Comparison of ENCODE assay signal across 8 mouse cellular contexts in the genomic region with DNA sequence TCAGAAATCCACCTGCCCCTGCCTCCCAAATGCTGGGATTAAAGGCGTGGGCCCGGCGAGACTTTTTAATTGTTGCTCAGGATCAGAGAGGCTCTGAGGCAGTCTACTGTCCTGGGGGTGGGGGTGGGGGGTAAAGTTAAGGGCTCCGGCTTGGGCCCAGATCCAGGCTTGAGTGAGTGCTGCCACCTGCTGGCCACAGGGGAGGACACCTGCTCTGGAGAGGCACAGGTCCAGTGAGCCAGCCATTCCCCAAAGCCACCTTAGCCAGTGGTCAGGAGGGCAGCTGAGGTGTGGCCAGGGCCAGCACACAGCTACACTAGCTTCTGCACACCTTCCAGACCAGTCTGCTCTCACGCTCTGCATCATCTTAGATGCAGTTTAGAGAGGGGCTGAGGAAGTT. TPM values are rescaled to one million over a fixed set of nuclear protein-coding genes. Genes with fewer than 3 reads are reported as not detected.
A peak's percentile ranks its signal among the peaks of the same experiment; 100 is the strongest.
DNase-seq lines count a peak whose midpoint lies in the region; ATAC-seq and TF ChIP-seq lines count a peak whose summit lies in the region.

No protein-coding gene starts in this region.

- DNase-seq in CD4-positive, CD25-positive, alpha-beta regulatory T cell, adult 2 months (ENCODE audit: low read depth, low spot score) = peak; percentile 80
- peak; percentile 61 for DNase-seq in cerebellum, adult 11-12 months
- peak; percentile 37 for DNase-seq in liver, adult 2 months (ENCODE audit: extremely low read depth, low read depth, low spot score)
- peak; percentile 73 for DNase-seq in midbrain, postnatal 0 days (ENCODE audit: low spot score)
- peak; percentile 44 to 72 for DNase-seq in spleen, postnatal 14 days (ENCODE audit: low spot score in 2 of 2)

- H3K4me3 ChIP-seq in forebrain, embryonic 16.5 days (replicated peaks; ENCODE audit: low read length) = no peak overlapping the region
- no peak overlapping the region for H3K4me3 ChIP-seq in hindbrain, embryonic 16.5 days (ENCODE audit: low read length)
- no peak overlapping the region for H3K4me3 ChIP-seq in liver, adult 2 months (ENCODE audit: insufficient read depth, low read depth, low read length)
- H3K4me3 ChIP-seq in midbrain, postnatal 0 days (ENCODE audit: low read depth, low read length) = no peak overlapping the region

- peaks cover 17% of the 10 kb centered on the region for H3K4me1 ChIP-seq in forebrain, embryonic 16.5 days (replicated peaks; ENCODE audit: control insufficient read depth, insufficient read depth, low read length)
- H3K4me1 ChIP-seq in hindbrain, embryonic 16.5 days (ENCODE audit: control insufficient read depth, insufficient read depth, low read depth, low read length) = peaks cover 28% of the 10 kb centered on the region
- H3K4me1 ChIP-seq in liver, adult 2 months (ENCODE audit: control insufficient read depth, insufficient read depth, low read length) = no peaks in the 10 kb centered on the region
- peaks cover 11% of the 10 kb centered on the region for H3K4me1 ChIP-seq in midbrain, postnatal 0 days (ENCODE audit: insufficient read depth, low read length)

- no peak overlapping the region for H3K27ac ChIP-seq in forebrain, embryonic 16.5 days (ENCODE audit: low read length)
- H3K27ac ChIP-seq in hindbrain, embryonic 16.5 days (ENCODE audit: low read depth, low read length) = no peak overlapping the region
- H3K27ac ChIP-seq in liver, adult 2 months (replicated peaks; ENCODE audit: insufficient read depth, low read depth, low read length) = no peak overlapping the region
- no peak overlapping the region for H3K27ac ChIP-seq in midbrain, postnatal 0 days (ENCODE audit: low read depth, low read length)

- H3K9ac ChIP-seq in forebrain, embryonic 16.5 days (replicated peaks; ENCODE audit: low read depth, low read length) = no peak overlapping the region
- no peak overlapping the region for H3K9ac ChIP-seq in hindbrain, embryonic 16.5 days (ENCODE audit: low read depth, low read length)
- H3K9ac ChIP-seq in liver, adult 2 months (ENCODE audit: low read depth, low read length) = no peak overlapping the region
- H3K9ac ChIP-seq in midbrain, postnatal 0 days (replicated peaks; ENCODE audit: low read length, poor library complexity, severe bottlenecking) = no peak overlapping the region

- ATAC-seq in CD4-positive, CD25-positive, alpha-beta regulatory T cell, adult 4 months = no peak
- ATAC-seq in forebrain, embryonic 16.5 days = 0 out of 2 replicates have a peak, but pooled peaks have one; percentile 16
- peak; percentile 40; the same call in 1 of the 2 replicates for ATAC-seq in hindbrain, embryonic 16.5 days
- peak; percentile 49; the same call in 1 of the 2 replicates for ATAC-seq in midbrain, postnatal 0 days (ENCODE audit: low FRiP score)

- H3K4me2 ChIP-seq in forebrain, embryonic 16.5 days (ENCODE audit: low read length) = no peak overlapping the region
- H3K4me2 ChIP-seq in hindbrain, embryonic 16.5 days (ENCODE audit: low read length) = no peak overlapping the region
- no peak overlapping the region for H3K4me2 ChIP-seq in midbrain, postnatal 0 days (ENCODE audit: low read depth, low read length, poor library complexity, severe bottlenecking)

- H3K27me3 ChIP-seq in forebrain, embryonic 16.5 days (replicated peaks; ENCODE audit: control insufficient read depth, insufficient read depth, low read length) = peaks cover 16% of the 10 kb centered on the region
- H3K27me3 ChIP-seq in hindbrain, embryonic 16.5 days (replicated peaks; ENCODE audit: control insufficient read depth, insufficient read depth, low read length) = peaks cover 8% of the 10 kb centered on the region; the same call in 1 of the 2 replicates
- peaks cover 5% of the 10 kb centered on the region for H3K27me3 ChIP-seq in liver, adult 2 months (ENCODE audit: control insufficient read depth, insufficient read depth, low read length)
- H3K27me3 ChIP-seq in midbrain, postnatal 0 days (ENCODE audit: insufficient read depth, low read length) = peaks cover 8% of the 10 kb centered on the region

- peak; percentile 97 for TF ChIP-seq CTCF in liver, adult 2 months (IDR thresholded peaks at IDR 0.05; ENCODE audit: low read depth, low read length)
- TF ChIP-seq CTCF in midbrain, postnatal 0 days (IDR thresholded peaks at IDR 0.05) = peak; percentile 86

- TF ChIP-seq POLR2A in liver, adult 2 months (IDR thresholded peaks at IDR 0.05; ENCODE audit: extremely low read depth, insufficient read depth, low read length) = no peak

- H3K9me3 ChIP-seq in forebrain, embryonic 16.5 days (ENCODE audit: control insufficient read depth, low read length) = no peaks in the 10 kb centered on the region
- no peaks in the 10 kb centered on the region for H3K9me3 ChIP-seq in hindbrain, embryonic 16.5 days (ENCODE audit: control insufficient read depth, low read length)
- H3K9me3 ChIP-seq in midbrain, postnatal 0 days (ENCODE audit: low read length) = no peaks in the 10 kb centered on the region

- 5% methylated on average over 5 of the region's 5 CpGs for WGBS in forebrain, embryonic 16.5 days
- WGBS in hindbrain, embryonic 16.5 days = 10% methylated on average over 5 of the region's 5 CpGs
- WGBS in liver, adult 2 months = 17% methylated on average over 5 of the region's 5 CpGs
- WGBS in midbrain, postnatal 0 days = 9% methylated on average over 5 of the region's 5 CpGs

- H3K36me3 ChIP-seq in forebrain, embryonic 16.5 days (ENCODE audit: control insufficient read depth, insufficient read depth) = peaks cover 20% of the 10 kb centered on the region
- H3K36me3 ChIP-seq in hindbrain, embryonic 16.5 days (ENCODE audit: control insufficient read depth, insufficient read depth, low read length) = peaks cover 10% of the 10 kb centered on the region
- H3K36me3 ChIP-seq in liver, adult 2 months (ENCODE audit: control insufficient read depth, insufficient read depth, low read length) = peaks cover 2% of the 10 kb centered on the region; the same call in 1 of the 2 replicates
- peaks cover 38% of the 10 kb centered on the region for H3K36me3 ChIP-seq in midbrain, postnatal 0 days (ENCODE audit: insufficient read depth, low read length)

- H3K79me2 ChIP-seq in liver, adult 2 months (ENCODE audit: control insufficient read depth, insufficient read depth, low read length) = no peaks in the 10 kb centered on the region

RNA-seq across cellular contexts. Expression of a gene that starts 35.0 kb away (rescaled TPM):
- polyA plus RNA-seq in CD4-positive, CD25-positive, alpha-beta regulatory T cell, adult 4 months (2017; shearing (Covaris generic)) = 100 to 1,000 TPM; 111 TPM
- 31.7 and 37.2 TPM in 2 replicates for polyA plus RNA-seq in forebrain, embryonic 16.5 days (2015; fragmentation: Nextera tagmentation; extraction: Ambion mirVana)
- 28.8 and 30.4 TPM in 2 replicates for polyA plus RNA-seq in hindbrain, embryonic 16.5 days (2015; fragmentation: Nextera tagmentation; extraction: Ambion mirVana)
- 16.8 and 23.9 TPM in 2 replicates for total RNA-seq in liver, adult 2 months (2014; rRNA removed)
- 34.1 and 34.3 TPM in 2 replicates for polyA plus RNA-seq in liver, adult 2 months (2012; rRNA removed)
- 48.6 and 56.3 TPM in 2 replicates for total RNA-seq in midbrain, postnatal 0 days (2014; rRNA removed)
- polyA plus RNA-seq in midbrain, postnatal 0 days (2015; fragmentation: Nextera tagmentation; extraction: Ambion mirVana) = 39.1 and 40.5 TPM in 2 replicates

RNA-seq across cellular contexts. Expression of a gene that starts 35.2 kb away (rescaled TPM):
- polyA plus RNA-seq in CD4-positive, CD25-positive, alpha-beta regulatory T cell, adult 4 months (2017; shearing (Covaris generic)) = 10 to 100 TPM; 26.4 to 32.5 TPM
- polyA plus RNA-seq in forebrain, embryonic 16.5 days (2015; fragmentation: Nextera tagmentation; extraction: Ambion mirVana) = 162 and 166 TPM in 2 replicates
- polyA plus RNA-seq in hindbrain, embryonic 16.5 days (2015; fragmentation: Nextera tagmentation; extraction: Ambion mirVana) = 132 and 192 TPM in 2 replicates
- 23.9 and 30.9 TPM in 2 replicates for total RNA-seq in liver, adult 2 months (2014; rRNA removed)
- polyA plus RNA-seq in liver, adult 2 months (2012; rRNA removed) = 45.8 and 46.3 TPM in 2 replicates
- total RNA-seq in midbrain, postnatal 0 days (2014; rRNA removed) = 154 and 191 TPM in 2 replicates
- 165 and 173 TPM in 2 replicates for polyA plus RNA-seq in midbrain, postnatal 0 days (2015; fragmentation: Nextera tagmentation; extraction: Ambion mirVana)

RNA-seq across cellular contexts. Expression of a gene that starts 46.5 kb away (rescaled TPM):
- polyA plus RNA-seq in CD4-positive, CD25-positive, alpha-beta regulatory T cell, adult 4 months (2017; shearing (Covaris generic)) = not detected
- 1.4 TPM in 2 replicates for polyA plus RNA-seq in forebrain, embryonic 16.5 days (2015; fragmentation: Nextera tagmentation; extraction: Ambion mirVana)
- polyA plus RNA-seq in hindbrain, embryonic 16.5 days (2015; fragmentation: Nextera tagmentation; extraction: Ambion mirVana) = 9.0 and 9.9 TPM in 2 replicates
- total RNA-seq in liver, adult 2 months (2014; rRNA removed) = 0.27 TPM in 1 of 2 replicates, not detected in the other
- polyA plus RNA-seq in liver, adult 2 months (2012; rRNA removed) = not detected in 2 replicates
- total RNA-seq in midbrain, postnatal 0 days (2014; rRNA removed) = 45.6 and 52.8 TPM in 2 replicates
- 15.8 and 16.9 TPM in 2 replicates for polyA plus RNA-seq in midbrain, postnatal 0 days (2015; fragmentation: Nextera tagmentation; extraction: Ambion mirVana)
